Mouse (Mus musculus) lung, embryonic 14.5 days (tissue): ENCODE data around the gene Kcnq4. TPM values are rescaled to one million over a fixed set of nuclear protein-coding genes. Genes with fewer than 3 reads are reported as not detected.

Experiments used
- ATAC-seq: fragments of 200-750 bp; cut with Nextera tagmentation; 2 replicates; pipeline ENCODE4 v1.8.0; 2017; ENCODE audit warnings: mild to moderate bottlenecking, moderate TSS enrichment, moderate library complexity; ENCODE audit not compliant: insufficient read depth
- DNase-seq: peaks from one replicate; pipeline ENCODE4 v3.0.0-alpha.2; 2015
- H3K27ac ChIP-seq: fragments of 300-500 bp; sonication (generic); 2 replicates; pipeline ENCODE4 v1.5.1; 2014; ENCODE audit warnings: low read depth, mild to moderate bottlenecking, moderate library complexity
- H3K27me3 ChIP-seq: fragments of 300-500 bp; sonication (generic); 2 replicates; pipeline ENCODE4 v1.6.1; 2014; ENCODE audit warnings: low read length, control low read depth; ENCODE audit not compliant: insufficient read depth
- H3K36me3 ChIP-seq: fragments of 300-500 bp; sonication (generic); 2 replicates; pipeline ENCODE4 v1.6.1; 2014; ENCODE audit warnings: control low read depth; ENCODE audit not compliant: insufficient read depth
- H3K4me1 ChIP-seq: fragments of 300-500 bp; sonication (generic); 2 replicates; pipeline ENCODE4 v1.6.1; 2014; ENCODE audit warnings: antibody characterized with exemption, control low read depth; ENCODE audit not compliant: insufficient read depth
- H3K4me2 ChIP-seq: fragments of 300-500 bp; sonication (generic); 2 replicates; pipeline ENCODE4 v1.6.1; 2014; ENCODE audit warnings: mild to moderate bottlenecking
- H3K4me3 ChIP-seq: fragments of 300-500 bp; sonication (generic); 2 replicates; pipeline ENCODE4 v1.5.1; 2014; ENCODE audit warnings: low read depth, low read length
- H3K9ac ChIP-seq: fragments of 300-500 bp; sonication (generic); 2 replicates; pipeline ENCODE4 v1.6.1; 2014
- H3K9me3 ChIP-seq: fragments of 300-500 bp; sonication (generic); 2 replicates; pipeline ENCODE4 v1.6.1; 2016; ENCODE audit warnings: low read depth, low read length, control low read depth
- CTCF ChIP-seq: IDR thresholded peaks from 2 replicates; pipeline ENCODE4 v1.5.1; 2016; ENCODE audit warnings: antibody characterized with exemption, low read depth
- WGBS: fragments of 180-500 bp; shearing (Covaris S2); extraction: QIAGEN DNeasy Blood & Tissue Kit; methylation state at CpG from one replicate; pipeline ENCODE4 v1.1.7; 2014; 5-methylcytosine and 5-hydroxymethylcytosine counted together
- polyA plus RNA-seq: library from polyadenylated mRNA; unstranded; fragments of >200 nt; fragmentation: Nextera tagmentation; extraction: Ambion mirVana; gene quantifications from 2 replicates; pipeline ENCODE4 v1.2.1, GENCODE M21; 2014

Gene Kcnq4
- polyA plus RNA-seq, 1 experiment from 2014 or later, result 4.5 TPM

DNA sequence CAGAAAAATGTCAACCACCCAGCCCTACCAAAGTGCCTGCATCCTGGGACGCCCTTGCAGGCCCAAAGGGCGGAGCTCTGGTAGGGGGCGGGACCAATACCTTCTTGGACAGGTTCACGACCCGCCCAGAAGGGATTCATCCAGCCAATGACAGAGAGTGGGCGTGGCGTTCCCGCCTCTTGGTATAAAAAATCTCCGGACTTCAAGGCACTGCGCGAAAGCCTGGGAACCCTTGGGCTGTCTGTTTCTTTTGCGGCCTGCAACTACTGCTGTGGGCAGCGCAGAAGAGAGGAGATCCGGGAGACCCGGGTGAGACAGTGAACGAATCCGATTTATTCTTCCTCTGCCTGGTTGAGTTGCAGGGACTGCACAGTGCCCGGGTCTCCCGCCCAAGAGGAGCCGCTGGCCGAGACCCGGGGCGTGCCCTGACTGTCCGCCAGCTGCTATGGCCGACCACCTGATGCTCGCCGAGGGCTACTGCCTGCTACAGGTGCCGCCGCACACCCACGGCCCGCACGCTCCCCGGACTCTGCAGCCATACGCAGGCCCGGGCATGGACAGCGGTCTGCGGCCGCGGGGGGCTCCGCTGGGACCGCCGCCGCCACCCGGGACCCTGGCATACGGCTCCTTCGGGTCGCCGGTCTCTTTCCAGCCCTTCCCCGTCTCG, 81.9 kb downstream of the Kcnq4 start, which contains the start of gene Cited4:
TSS of gene Cited4 (plus strand) at position 215 of the 667 bp plus-strand sequence.
- ATAC-seq (peak; percentile 91), DNase-seq (peak; percentile 95)
- peak within 1 kb of the TSS; percentile 55 for H3K4me3 ChIP-seq
- peaks cover 27% of the 10 kb centered on the region for H3K27me3 ChIP-seq
- no peak for TF ChIP-seq CTCF
- H3K4me2 ChIP-seq, result peak within 1 kb of the TSS; percentile 99
- no peaks in the 10 kb centered on the region for H3K9me3 ChIP-seq
- WGBS, result under 1% methylated on average over 50 of the region's 50 CpGs
- H3K36me3 ChIP-seq, result no peaks in the 10 kb centered on the region
- no peaks in the 10 kb centered on the region for H3K4me1 ChIP-seq
- peak within 1 kb of the TSS; percentile 50; the same call in 1 of the 2 replicates for H3K27ac ChIP-seq
- H3K9ac ChIP-seq, result peak within 1 kb of the TSS; percentile 58

DNA sequence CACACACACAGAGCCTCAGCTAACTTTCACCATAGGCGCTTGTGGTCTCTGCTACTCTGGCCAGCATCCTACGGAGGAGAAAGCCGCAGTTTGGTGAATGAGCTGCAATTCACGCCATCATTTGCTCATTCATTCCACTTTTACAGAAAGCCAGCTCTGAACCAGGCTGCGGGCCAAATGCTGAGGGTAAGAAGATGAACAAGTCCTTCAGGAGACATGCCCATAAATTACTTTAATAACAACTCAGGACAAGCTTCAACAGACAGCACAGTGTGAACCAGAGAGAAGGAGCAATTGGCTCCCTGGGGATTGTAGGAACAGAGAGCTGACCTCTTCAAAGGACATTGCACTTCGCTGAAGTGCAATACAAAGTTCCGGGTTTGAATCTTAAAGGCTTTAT, 82.6 kb downstream of the Kcnq4 start:
- peak overlapping the region; percentile 99 for H3K4me2 ChIP-seq
- TF ChIP-seq CTCF, result no peak
- no peak for ATAC-seq
- H3K4me3 ChIP-seq, result 0 out of 2 replicates have a peak overlapping the region, but pooled peaks have one; percentile 55
- no peak overlapping the region for H3K27ac ChIP-seq
- DNase-seq, result no peak
- WGBS, result 56% methylated on average over 7 of the region's 7 CpGs
- no peak overlapping the region for H3K9ac ChIP-seq
- H3K4me1 ChIP-seq, result no peaks in the 10 kb centered on the region
- H3K36me3 ChIP-seq, result no peaks in the 10 kb centered on the region
- peaks cover 27% of the 10 kb centered on the region for H3K27me3 ChIP-seq
- H3K9me3 ChIP-seq, result no peaks in the 10 kb centered on the region

GRCm38 (mm10) chr4:120665144-120665700, 83.2 kb downstream of the Kcnq4 start:
- Histone ChIP-seq H3K4me2 (no peak overlapping the region), H3K4me3 (no peak overlapping the region), H3K4me1 (no peaks in the 10 kb centered on the region), H3K27me3 (peaks cover 27% of the 10 kb centered on the region), H3K36me3 (no peaks in the 10 kb centered on the region), H3K9me3 (no peaks in the 10 kb centered on the region), H3K27ac (no peak overlapping the region), H3K9ac (no peak overlapping the region)
- no peak for TF ChIP-seq CTCF
- DNase-seq (no peak), ATAC-seq (no peak)
- WGBS, result 30% methylated on average over 4 of the region's 4 CpGs

GRCm38 (mm10) chr4:120664601-120665000, 83.8 kb downstream of the Kcnq4 start:
- no peak overlapping the region for H3K4me2 ChIP-seq
- no peaks in the 10 kb centered on the region for H3K36me3 ChIP-seq
- H3K4me1 ChIP-seq, result no peaks in the 10 kb centered on the region
- no peak overlapping the region for H3K9ac ChIP-seq
- H3K4me3 ChIP-seq, result no peak overlapping the region
- H3K27me3 ChIP-seq, result peaks cover 27% of the 10 kb centered on the region
- WGBS, result 58% methylated on average over 2 of the region's 2 CpGs
- ATAC-seq, result no peak
- TF ChIP-seq CTCF, result no peak
- no peak for DNase-seq
- H3K9me3 ChIP-seq, result no peaks in the 10 kb centered on the region
- H3K27ac ChIP-seq, result no peak overlapping the region

DNA sequence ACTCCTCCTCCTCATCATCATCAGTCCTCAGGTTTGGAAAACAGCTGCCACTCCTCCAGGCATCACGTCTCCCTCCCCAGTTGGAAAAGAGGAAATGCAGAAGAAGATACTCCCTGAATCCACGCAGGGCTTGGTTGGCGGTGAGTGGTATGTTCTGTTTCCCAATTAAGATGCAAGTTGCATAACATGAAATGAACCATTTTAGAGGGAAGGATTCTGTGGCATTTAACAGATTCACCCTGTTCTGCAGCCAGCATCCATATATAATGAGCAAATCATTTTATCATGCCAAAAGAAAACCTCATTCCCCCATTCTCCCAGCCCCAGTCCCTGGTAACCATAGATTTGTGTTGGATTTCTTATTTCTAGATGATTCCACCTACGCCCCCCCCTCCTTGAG, 87.9 kb downstream of the Kcnq4 start:
- no peak overlapping the region for H3K4me3 ChIP-seq
- TF ChIP-seq CTCF, result no peak
- H3K27me3 ChIP-seq, result no peaks in the 10 kb centered on the region
- WGBS, result 59% methylated on average over 4 of the region's 4 CpGs
- no peak overlapping the region for H3K9ac ChIP-seq
- H3K27ac ChIP-seq, result no peak overlapping the region
- no peaks in the 10 kb centered on the region for H3K9me3 ChIP-seq
- H3K4me2 ChIP-seq, result no peak overlapping the region
- DNase-seq (no peak), ATAC-seq (no peak)
- no peaks in the 10 kb centered on the region for H3K36me3 ChIP-seq
- H3K4me1 ChIP-seq, result no peaks in the 10 kb centered on the region

- Histone ChIP-seq H3K36me3 (no peaks in the 10 kb centered on the region), H3K9ac (no peak overlapping the region), H3K4me3 (no peak overlapping the region), H3K9me3 (no peaks in the 10 kb centered on the region), H3K4me1 (no peaks in the 10 kb centered on the region), H3K4me2 (no peak overlapping the region), H3K27ac (no peak overlapping the region), H3K27me3 (peaks cover 8% of the 10 kb centered on the region; the same call in 1 of the 2 replicates)
- no peak for DNase-seq
- no peak for ATAC-seq
- 69% methylated on average over 8 of the region's 8 CpGs for WGBS
- no peak for TF ChIP-seq CTCF
Observed at GRCm38 (mm10) chr4:120655898-120656297, 92.5 kb downstream of the Kcnq4 start.

- WGBS, result 21% methylated on average over 7 of the region's 7 CpGs
- H3K36me3 ChIP-seq, result no peaks in the 10 kb centered on the region
- no peaks in the 10 kb centered on the region for H3K4me1 ChIP-seq
- no peak overlapping the region for H3K9ac ChIP-seq
- H3K27me3 ChIP-seq, result peaks cover 43% of the 10 kb centered on the region
- ATAC-seq (no peak), DNase-seq (no peak)
- peak overlapping the region; percentile 73 for H3K4me2 ChIP-seq
- H3K9me3 ChIP-seq, result no peaks in the 10 kb centered on the region
- no peak for TF ChIP-seq CTCF
- peak overlapping the region; percentile 40 for H3K4me3 ChIP-seq
- no peak overlapping the region for H3K27ac ChIP-seq
Observed at GRCm38 (mm10) chr4:120650208-120650592, 98.2 kb downstream of the Kcnq4 start.
